Mouse (Mus musculus) heart, adult 9 months (tissue): ENCODE results near the gene Gm5148.

ENCODE experiments used
- DNase-seq, 2 experiments: peaks; one replicate each; pipeline ENCODE4 v3.0.0; 2022; ENCODE audit warnings: low spot score in 2 of 2

Gene Gm5148

DNA sequence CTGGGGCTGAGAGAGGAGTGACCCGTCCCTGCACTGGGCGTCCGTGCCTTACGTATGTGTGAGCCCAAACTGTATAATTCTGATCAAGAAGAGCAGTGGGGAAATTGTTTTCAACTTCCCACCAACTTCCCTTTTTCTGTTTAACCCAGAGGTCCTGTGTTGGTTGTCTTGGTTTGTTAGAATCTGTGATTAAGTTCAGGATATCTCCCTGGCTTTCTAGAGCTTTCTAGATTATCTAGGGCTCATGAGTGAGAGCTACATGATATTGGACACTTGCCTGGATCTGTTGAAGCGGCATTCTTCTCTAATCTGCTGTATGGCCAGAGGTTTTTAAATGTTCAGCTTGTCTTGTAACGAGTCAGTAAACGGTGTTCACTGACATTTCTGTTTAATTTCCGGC, 30.7 kb downstream of the Gm5148 start:
- no peak for DNase-seq

DNA sequence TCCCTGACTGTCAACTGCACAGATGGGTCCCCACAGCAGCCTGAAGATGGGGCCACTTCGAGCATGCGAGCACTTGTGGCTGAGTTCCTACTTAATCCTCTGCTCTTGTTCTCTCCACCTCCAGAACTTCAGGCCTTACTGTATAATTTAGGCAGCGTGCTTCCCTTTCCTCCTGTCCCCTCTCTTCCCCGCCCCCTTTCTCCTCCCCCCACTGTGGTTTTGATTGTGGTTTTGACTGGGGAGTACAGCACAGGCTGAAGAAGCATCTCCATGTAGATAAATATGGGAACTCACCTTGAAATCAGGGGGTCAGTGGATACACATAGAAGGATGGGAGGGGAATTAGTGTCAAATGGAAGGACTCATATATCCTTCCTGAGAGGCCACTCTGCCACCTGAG, 31.3 kb downstream of the Gm5148 start:
- no peak for DNase-seq

DNA sequence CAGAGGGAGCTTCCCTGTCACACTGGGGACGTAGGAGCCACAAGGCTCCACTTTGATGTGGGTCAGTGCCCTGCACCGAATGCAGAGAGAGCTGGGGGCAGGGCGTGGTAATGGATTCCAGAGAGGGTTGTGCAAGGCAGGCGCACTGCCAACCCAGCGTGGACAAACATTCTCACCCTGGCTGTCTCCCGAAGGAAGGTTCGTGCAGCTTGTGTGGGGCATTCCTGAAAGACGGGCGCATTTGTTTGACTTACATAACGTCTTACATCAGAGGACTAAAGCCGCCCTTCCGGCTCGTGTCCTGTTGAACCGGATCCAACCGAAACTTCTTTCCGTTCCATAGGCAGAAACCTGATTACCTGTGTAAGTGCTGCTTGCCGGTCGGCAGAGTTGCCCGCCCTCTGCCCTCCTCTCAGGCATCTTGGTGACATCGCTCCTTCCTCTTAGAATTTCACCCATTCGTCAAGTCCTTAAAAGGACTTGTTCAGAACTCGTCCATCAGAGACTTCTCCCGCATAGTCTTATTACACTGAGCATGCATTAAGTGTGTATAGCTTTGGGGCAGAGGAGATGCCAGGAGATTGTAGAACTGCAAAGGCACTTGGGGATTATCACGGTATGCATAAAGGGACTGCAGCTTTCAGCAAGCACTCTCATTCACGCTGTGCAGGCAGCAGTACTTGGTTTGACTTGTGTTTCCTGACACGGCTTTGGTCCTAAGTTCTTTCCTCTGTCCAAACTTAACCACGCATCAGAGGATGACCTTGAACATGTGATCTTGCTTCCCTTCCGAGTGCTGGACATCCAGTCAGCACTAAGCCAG, 36.9 kb downstream of the Gm5148 start:
- DNase-seq = peak; percentile 67

DNA sequence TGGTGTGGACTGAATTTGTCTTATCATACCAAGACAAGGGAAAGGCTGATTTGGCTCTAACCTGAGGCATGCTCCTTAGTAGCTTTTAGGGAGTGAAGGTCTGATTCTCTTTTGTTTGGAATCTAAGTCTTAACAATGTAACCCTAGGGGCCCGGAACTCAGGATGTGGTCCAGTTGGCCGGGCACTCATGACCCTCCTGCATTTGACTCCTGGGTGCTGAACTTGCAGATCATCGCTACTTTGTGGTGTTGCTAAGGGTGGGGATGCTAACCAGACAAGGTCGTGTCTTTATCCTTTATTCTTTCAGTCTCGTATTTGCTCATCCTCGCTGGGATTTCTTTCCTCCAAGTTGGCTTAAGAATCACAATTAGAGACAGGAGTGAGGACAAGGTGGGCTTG, 37.5 kb downstream of the Gm5148 start:
- no peak for DNase-seq

DNA sequence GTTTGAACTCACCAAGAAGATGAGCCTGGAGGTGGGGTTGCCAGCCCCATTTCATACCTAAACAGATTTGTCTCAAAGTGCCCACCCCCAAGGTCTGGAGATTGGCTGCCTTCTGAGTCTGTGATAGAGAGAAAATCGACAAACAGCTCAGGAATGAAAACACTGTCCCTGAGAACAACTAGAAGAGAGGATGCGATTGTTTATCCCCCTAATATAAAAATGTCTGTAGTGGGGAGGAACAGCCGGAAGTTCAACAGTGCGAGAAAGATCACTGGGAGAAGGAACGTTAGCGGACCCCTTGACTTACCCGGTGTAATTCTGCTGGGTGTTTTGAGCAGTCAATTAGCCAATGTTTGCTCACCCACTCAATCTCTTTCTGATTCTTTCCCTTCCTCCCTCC, 38.1 kb downstream of the Gm5148 start:
- no peak for DNase-seq

DNA sequence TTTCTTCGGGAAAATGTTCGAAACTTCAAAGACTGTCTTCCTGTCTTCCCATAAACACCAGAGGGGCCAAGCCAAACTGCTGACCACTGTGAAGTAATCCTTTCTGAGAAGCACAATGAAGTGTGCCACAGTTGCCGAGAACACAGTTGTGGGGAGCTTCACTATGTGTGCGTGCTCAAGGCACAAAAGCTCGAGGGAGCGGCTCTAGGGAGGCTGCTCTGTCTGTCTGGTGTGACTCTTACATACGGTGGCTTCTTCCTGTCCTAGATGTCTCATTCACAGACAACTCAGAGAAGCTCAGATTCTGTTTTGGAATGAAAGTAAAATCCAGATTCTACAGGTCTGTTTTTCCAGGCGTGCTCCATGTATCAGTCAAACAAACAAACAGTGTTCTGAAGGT, 48.0 kb downstream of the Gm5148 start:
- no peak for DNase-seq

DNA sequence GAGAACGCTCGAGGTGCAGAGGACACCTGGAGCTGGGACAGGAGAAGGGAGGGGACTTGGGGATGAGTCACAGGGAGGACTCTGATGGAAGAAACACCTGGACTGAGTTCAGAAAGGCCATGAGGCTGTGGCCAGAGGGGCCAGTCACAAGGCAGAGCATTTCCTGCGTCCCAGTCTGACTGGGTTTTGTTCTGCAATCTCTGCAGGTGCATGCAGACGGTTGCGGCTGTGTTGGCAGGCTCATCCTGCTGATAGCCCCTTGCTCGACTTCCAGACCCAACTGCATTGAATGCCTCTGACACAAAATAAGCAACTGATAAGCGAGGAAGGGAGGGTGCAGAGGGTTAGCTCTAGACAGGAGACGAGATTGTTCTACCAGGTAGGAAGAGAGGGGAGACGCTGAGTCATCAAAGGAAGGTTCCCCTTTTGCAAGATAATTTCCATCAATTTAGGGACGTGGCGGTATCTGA, 49.2 kb downstream of the Gm5148 start:
- no peak for DNase-seq

DNA sequence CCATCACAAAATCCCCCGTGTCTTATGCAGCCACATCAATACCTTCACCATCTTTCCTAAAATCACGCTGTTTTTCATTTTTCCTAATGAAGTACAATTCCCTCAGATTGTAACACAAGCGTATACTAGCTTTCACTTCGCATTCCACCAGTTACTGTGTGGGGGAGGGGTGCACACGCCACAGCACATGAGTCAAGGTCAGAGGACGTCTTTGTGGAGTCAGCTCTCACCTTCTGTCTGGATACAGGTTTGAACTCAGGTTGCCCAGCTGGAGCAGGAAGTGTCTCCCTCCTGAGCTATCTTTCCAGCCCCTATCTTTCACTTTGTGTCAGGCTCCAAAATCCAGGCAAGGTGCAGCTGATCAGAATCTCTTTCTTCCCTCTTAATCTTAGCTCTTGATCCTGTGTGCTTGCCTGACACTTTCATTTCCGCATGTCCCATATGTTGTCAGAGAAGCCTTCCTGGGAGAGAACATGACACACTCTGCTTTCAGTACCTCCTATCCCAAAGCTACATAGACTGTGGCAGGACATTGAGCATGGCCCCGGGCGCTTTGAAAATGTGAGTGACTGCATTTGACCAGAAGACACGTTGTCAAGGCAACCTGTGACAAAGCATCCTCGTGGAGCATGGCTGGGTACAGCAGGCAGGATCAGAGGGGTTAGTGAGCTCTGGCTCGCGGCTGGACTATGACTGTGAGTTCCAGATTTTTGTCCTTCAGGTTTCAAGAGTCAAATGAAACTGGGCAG, 50.6 kb downstream of the Gm5148 start:
- no peak for DNase-seq

DNA sequence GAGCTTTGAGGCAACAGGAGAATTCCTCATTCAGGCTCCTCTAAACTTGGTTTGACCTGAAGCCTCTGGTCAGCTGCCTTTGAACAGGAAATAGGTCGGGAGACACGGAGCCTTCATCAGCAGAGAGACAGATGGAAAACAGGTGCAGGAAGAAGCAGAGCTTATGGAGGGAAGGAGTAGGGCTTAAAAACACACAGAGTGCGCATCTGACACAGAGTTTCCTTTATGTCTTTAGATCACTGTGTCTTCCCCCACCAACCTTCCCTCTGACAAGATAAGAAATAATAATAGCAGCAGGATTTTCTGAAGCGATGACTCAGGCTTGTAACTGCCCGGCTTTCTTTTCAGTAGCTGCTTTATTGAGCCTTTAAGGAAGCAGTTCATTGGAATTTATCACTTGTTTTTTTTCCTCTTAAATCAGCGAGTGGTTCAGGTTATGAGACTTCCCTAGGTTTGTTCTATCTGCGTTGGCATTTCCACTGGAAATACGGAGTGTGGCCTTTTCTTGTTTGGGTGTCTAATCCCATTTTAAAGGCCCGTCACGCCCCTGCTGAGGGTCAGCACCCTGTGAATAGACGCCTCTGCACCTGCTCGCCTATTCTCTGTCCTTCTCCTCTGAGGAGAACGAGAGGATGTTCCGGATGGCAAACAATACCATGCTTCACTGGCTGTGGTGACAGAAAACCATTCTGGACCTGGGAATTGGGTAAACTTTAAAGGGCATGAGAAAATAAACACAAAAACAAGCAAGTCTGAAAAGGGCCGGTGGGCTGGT, 51.8 kb downstream of the Gm5148 start:
- DNase-seq = no peak

DNA sequence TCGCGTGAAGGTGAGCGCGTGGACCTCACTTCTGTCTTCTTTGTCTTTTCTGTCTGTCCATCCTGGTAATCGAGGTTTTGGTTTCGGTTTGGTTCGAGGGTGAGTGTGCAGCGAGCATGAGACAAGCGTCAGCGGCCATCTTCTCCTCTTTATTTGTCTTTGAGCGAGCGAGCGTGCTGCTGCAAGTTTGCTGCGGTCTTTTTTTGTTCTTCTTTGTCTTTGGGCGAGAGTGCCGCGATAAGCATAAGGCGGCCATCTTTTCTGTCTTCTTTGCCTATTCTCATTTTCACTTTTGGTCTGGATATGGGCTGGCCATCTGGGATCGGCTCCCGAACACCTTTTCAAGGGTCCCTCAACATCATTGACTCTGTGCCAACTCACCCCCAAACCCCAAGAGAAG, 55.2 kb downstream of the Gm5148 start:
- no peak for DNase-seq

DNA sequence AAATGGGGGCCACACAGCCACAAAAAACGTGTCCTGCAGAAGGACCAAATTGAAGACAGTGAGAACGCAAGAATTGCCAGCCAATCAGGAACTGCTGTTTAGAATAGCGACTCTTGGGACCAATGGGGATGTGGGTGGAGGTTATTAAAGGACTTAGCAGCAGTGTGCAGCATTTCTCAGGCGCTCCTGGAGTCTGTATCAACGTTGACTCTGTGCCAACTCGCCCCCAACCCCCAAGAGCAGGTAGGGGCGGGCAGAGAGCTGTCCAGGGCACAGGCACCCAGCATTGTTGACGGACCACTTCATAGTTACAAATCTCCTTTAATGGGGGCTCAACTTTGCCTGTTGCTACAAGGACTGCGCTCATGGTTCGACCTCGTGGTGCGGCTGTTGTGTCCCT, 55.6 kb downstream of the Gm5148 start:
- DNase-seq = no peak

DNA sequence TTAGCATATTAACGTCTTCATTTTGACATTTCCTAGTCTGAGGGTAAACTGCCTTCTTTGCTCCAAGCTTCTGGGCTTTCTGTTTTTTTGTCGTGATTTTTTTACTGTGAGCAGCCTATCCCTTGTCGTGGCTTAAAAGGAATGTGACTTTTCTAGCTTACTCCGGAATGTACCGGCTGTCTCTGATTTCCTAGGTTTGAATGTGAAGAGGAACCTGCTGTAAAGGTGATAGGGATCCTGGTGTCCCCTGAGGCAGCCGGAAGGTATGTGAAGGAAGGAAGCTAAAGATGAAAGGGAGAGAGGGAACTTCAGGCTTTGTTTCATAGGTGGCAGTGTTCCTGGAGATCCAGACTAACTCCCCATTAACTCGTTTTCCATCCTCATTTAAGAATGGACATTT, 56.6 kb downstream of the Gm5148 start:
- DNase-seq = no peak

DNA sequence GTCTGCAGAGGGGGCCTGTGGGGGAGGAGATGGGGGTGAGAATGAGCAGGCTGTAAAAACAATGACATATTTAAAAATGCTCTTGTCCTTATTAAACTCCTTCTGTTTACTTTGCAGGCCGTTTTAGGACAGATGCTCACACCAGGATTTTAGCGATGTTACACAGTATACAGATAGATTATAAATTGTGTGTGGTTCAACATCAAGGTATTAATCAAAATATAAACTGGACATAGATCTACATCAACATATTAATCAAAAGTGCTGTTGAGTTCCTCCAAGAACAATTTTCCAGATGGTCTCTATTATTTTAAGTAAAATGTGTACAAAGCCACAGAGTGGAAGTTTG, 57.2 kb downstream of the Gm5148 start:
- DNase-seq = no peak

DNA sequence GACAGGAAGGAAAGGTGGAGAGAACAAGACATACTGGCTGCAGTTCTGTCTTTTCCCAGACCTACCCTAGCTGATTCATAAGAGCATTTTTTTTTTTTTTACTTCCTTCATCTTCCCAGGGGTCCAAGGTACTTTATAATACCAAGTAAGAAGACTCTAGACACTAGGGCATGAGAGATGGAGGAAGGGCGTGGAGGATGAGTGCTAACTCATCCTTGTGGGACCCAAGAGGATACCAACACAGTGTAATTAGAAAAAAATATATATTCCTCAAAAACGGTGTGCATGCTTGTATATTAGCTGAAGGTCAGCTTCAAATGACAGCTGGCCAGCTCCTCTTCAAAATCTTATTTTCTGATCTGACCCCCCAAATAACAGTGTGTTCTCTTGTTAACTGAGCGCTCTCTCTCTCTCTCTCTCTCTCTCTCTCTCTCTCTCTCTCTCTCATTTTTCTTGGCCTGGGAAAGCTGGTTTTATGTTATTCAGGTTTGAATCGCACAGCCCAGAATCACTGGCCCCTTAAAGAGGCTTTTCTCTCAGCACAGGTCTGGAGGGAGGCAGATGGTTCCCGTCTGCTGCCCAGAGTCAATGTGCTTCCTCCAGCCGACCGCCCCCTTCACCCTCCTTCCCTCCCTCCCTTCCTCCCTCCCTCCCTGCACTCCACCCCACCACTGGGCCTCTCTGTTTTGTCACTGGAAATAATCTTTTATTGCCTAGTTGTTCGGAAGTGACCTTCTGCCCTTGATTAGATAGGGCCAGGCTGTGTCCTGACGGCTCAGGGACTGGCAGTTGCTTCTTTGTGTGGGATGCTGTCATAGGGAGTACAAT, 57.8 kb downstream of the Gm5148 start:
- DNase-seq = peak; percentile 36 to 58
